Mouse (Mus musculus) lung, adult 2 months (tissue): Measurements from ENCODE around the gene Mvk.

ENCODE experiments used
- CTCF ChIP-seq: fragments of 200-500 bp; IDR thresholded peaks from 2 replicates; pipeline ENCODE4 v1.5.1; 2011; ENCODE audit warnings: mild to moderate bottlenecking, low read length, control low read depth; ENCODE audit not compliant: insufficient read depth
- POLR2A ChIP-seq: fragments of 200-500 bp; IDR thresholded peaks from 2 replicates; pipeline ENCODE4 v1.6.1; 2011; ENCODE audit warnings: low read depth, mild to moderate bottlenecking, control low read depth, low read length, borderline replicate concordance; ENCODE audit errors: extremely low read depth

DNA sequence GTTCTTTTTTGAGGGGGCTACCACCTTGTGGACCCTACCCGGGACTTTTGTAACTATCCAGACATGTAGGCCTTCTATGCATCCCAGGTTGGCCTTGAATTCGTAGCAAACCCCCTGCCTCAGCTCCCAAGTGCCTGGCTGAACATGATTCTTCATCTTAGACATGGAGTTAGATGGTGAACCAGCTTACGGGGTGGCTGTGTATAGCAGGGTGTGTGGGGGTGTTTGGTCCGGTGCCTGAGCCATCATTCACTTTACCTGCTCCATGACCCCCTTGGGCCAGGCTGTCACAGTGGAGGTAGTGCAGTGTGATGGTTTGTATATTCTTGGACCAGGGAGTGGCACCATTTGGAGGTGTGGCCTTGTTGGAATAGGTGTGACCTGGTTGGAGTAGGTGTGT, 23.9 kb downstream of the Mvk start:
- TF ChIP-seq CTCF (no peak), POLR2A (no peak)
